Mouse (Mus musculus): ENCODE measurements at regions not wholly inside any gene's neighbourhood (a gene's known extent, or its start where the extent isn't known, plus 50 kb on each side); places are given as distances from the start of the nearest gene placed in this dataset.

- intact Hi-C loops (cut with DNase I): no loop called here
Observed at GRCm38 (mm10) chr2:106318695-106319266, 315.4 kb upstream of the Dnajc24 start.

GRCm38 (mm10) chr2:106346781-106347180 is 343.4 kb upstream of the Dnajc24 start:
- intact Hi-C loops (cut with DNase I): no loop called here

GRCm38 (mm10) chr2:106347249-106347648 is 343.9 kb upstream of the Dnajc24 start:
- intact Hi-C loops (cut with DNase I): no loop called here

GRCm38 (mm10) chr2:106355565-106355964 is 337.5 kb upstream of the Mpped2 start:
- intact Hi-C loops (cut with DNase I): loop anchor here (10.0 kb wide), 2 partner anchors 829 to 1529 kb away; no protein-coding TSS in a partner anchor

GRCm38 (mm10) chr2:106355984-106356547 is 337.0 kb upstream of the Mpped2 start:
- intact Hi-C loops (cut with DNase I): loop anchor here (2.0 to 10.0 kb wide), 3 partner anchors 599 to 1529 kb away; no protein-coding TSS in a partner anchor

GRCm38 (mm10) chr2:106368641-106369040 is 324.4 kb upstream of the Mpped2 start:
- intact Hi-C loops (cut with DNase I): no loop called here

- intact Hi-C loops (cut with DNase I): no loop called here
Observed at GRCm38 (mm10) chr2:106383415-106384285, 309.4 kb upstream of the Mpped2 start.

GRCm38 (mm10) chr2:106384286-106384595 is 308.8 kb upstream of the Mpped2 start:
- intact Hi-C loops (cut with DNase I): no loop called here

- intact Hi-C loops (cut with DNase I): no loop called here
Observed at GRCm38 (mm10) chr2:106384842-106385241, 308.2 kb upstream of the Mpped2 start.

GRCm38 (mm10) chr2:106412158-106412557 is 280.9 kb upstream of the Mpped2 start:
- intact Hi-C loops (cut with DNase I): no loop called here

GRCm38 (mm10) chr2:106415474-106416019 is 277.5 kb upstream of the Mpped2 start:
- intact Hi-C loops (cut with DNase I): no loop called here

GRCm38 (mm10) chr2:106418181-106418580 is 274.9 kb upstream of the Mpped2 start:
- intact Hi-C loops (cut with DNase I): no loop called here

GRCm38 (mm10) chr2:106424974-106425373 is 268.1 kb upstream of the Mpped2 start:
- intact Hi-C loops (cut with DNase I): no loop called here

GRCm38 (mm10) chr2:106425451-106425881 is 267.6 kb upstream of the Mpped2 start:
- intact Hi-C loops (cut with DNase I): no loop called here

- intact Hi-C loops (cut with DNase I): no loop called here
Observed at GRCm38 (mm10) chr2:106426010-106426409, 267.1 kb upstream of the Mpped2 start.

GRCm38 (mm10) chr2:106427237-106427636 is 265.8 kb upstream of the Mpped2 start:
- intact Hi-C loops (cut with DNase I): no loop called here

GRCm38 (mm10) chr2:106428909-106429308 is 264.2 kb upstream of the Mpped2 start:
- intact Hi-C loops (cut with DNase I): no loop called here

GRCm38 (mm10) chr2:106431141-106431540 is 261.9 kb upstream of the Mpped2 start:
- intact Hi-C loops (cut with DNase I): loop anchor here (2.0 to 5.0 kb wide), 4 partner anchors 146 to 524 kb away; no protein-coding TSS in a partner anchor

- intact Hi-C loops (cut with DNase I): loop anchor here (2.0 to 5.0 kb wide), 4 partner anchors 146 to 523 kb away; no protein-coding TSS in a partner anchor
Observed at GRCm38 (mm10) chr2:106431637-106432199, 261.4 kb upstream of the Mpped2 start.

- intact Hi-C loops (cut with DNase I): no loop called here
Observed at GRCm38 (mm10) chr2:106436136-106436535, 256.9 kb upstream of the Mpped2 start.

GRCm38 (mm10) chr2:106454310-106454974 is 238.6 kb upstream of the Mpped2 start:
- intact Hi-C loops (cut with DNase I): no loop called here

Data from adrenal gland (tissue).